Mouse (Mus musculus): ENCODE results near the gene Gm10037.

DNA sequence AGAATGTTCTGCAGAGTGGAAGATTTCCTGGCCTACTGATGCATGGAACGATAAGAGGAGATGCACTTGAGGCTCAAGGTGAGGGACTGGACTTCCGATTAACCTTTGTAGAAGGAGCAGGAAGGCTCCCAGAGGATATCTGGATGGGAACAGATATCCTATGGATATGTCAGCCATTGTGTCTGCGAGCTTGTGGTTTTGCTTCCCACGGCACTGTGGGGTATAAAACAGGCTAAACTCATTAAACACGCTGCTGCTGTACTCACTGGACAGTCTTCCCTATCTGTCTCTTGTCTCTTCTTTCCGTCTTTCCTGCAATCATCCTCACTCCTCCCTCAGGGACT, 12.8 kb downstream of the Gm10037 start:
- TF ChIP-seq CTCF (IDR thresholded peaks at IDR 0.05; ENCODE audit: low read depth), result no peak
- TF ChIP-seq EP300 (IDR thresholded peaks at IDR 0.05; ENCODE audit: low read depth), result no peak
